8 mouse cellular contexts compared by ENCODE assay signal in genomic region chr4:43431690-43432089, GRCm38 (mm10). TPM values are rescaled to one million over a fixed set of nuclear protein-coding genes. Genes with fewer than 3 reads are reported as not detected.
DNase-seq lines count a peak whose midpoint lies in the region; ATAC-seq and TF ChIP-seq lines count a peak whose summit lies in the region.

No protein-coding gene starts in this region.

- no peaks in the 10 kb centered on the region; the same call in 1 of the 2 replicates for H3K4me1 ChIP-seq in embryonic facial prominence, embryonic 11.5 days (ENCODE audit: control insufficient read depth, insufficient read depth, low read length)
- peaks cover 2 to 8% of the 10 kb centered on the region in 2 experiments; a peak in 3 of 4 replicates for H3K4me1 ChIP-seq in heart, embryonic 14.5 days (ENCODE audit: control insufficient read depth in 2 of 2, insufficient read depth in 2 of 2, low read length in 2 of 2)
- H3K4me1 ChIP-seq in liver, embryonic 14.5 days (replicated peaks; ENCODE audit: control insufficient read depth in 2 of 2, insufficient read depth in 2 of 2, low read length in 1 of 2): no peaks in the 10 kb centered on the region
- H3K4me1 ChIP-seq in neural tube, embryonic 12.5 days: peaks cover 19% of the 10 kb centered on the region

- H3K36me3 ChIP-seq in embryonic facial prominence, embryonic 11.5 days (replicated peaks; ENCODE audit: control insufficient read depth, insufficient read depth, low read depth, low read length): no peaks in the 10 kb centered on the region
- peaks cover 1% of the 10 kb centered on the region; the same call in 1 of the 2 replicates for H3K36me3 ChIP-seq in heart, embryonic 14.5 days (ENCODE audit: control insufficient read depth, insufficient read depth, low read length)
- no peaks in the 10 kb centered on the region for H3K36me3 ChIP-seq in liver, embryonic 14.5 days (replicated peaks; ENCODE audit: control insufficient read depth, insufficient read depth, low read depth)
- H3K36me3 ChIP-seq in neural tube, embryonic 12.5 days: peaks cover 5% of the 10 kb centered on the region

- peaks cover 15% of the 10 kb centered on the region for H3K27me3 ChIP-seq in embryonic facial prominence, embryonic 11.5 days (ENCODE audit: control insufficient read depth, insufficient read depth, low read length)
- H3K27me3 ChIP-seq in heart, embryonic 14.5 days (ENCODE audit: control insufficient read depth, insufficient read depth, low read length): peaks cover 2% of the 10 kb centered on the region
- H3K27me3 ChIP-seq in liver, embryonic 14.5 days (ENCODE audit: control insufficient read depth, insufficient read depth, low read length): peaks cover 23% of the 10 kb centered on the region
- peaks cover 19% of the 10 kb centered on the region for H3K27me3 ChIP-seq in neural tube, embryonic 12.5 days (replicated peaks)

- ATAC-seq in embryonic facial prominence, embryonic 11.5 days (replicated peaks; ENCODE audit: insufficient number of reproducible peaks, low FRiP score, low TSS enrichment, low read depth): peak; percentile 17; the same call in 1 of the 2 replicates
- ATAC-seq in heart, embryonic 14.5 days (ENCODE audit: insufficient number of reproducible peaks, insufficient read depth, low FRiP score, low read depth): no peak
- ATAC-seq in liver, embryonic 14.5 days (ENCODE audit: insufficient read depth): no peak
- ATAC-seq in neural tube, embryonic 12.5 days (ENCODE audit: low FRiP score, low read depth): peak; percentile 18; the same call in 1 of the 2 replicates

- TF ChIP-seq CTCF in liver, embryonic 14.5 days (IDR thresholded peaks at IDR 0.05; ENCODE audit: low read depth): peak; percentile 90

- H3K27ac ChIP-seq in embryonic facial prominence, embryonic 11.5 days (replicated peaks; ENCODE audit: low read depth, low read length): no peak overlapping the region
- peak overlapping the region; percentile 59 to 76; a peak in 3 of 4 replicates for H3K27ac ChIP-seq in heart, embryonic 14.5 days (replicated peaks in 1 of 2; ENCODE audit: control insufficient read depth in 1 of 2, insufficient read depth in 1 of 2, low read depth in 2 of 2, low read length in 2 of 2)
- H3K27ac ChIP-seq in liver, embryonic 14.5 days: no peak overlapping the region
- peak overlapping the region; percentile 42; the same call in 1 of the 2 replicates for H3K27ac ChIP-seq in neural tube, embryonic 12.5 days

- no peaks in the 10 kb centered on the region for H3K9me3 ChIP-seq in embryonic facial prominence, embryonic 11.5 days (replicated peaks; ENCODE audit: control insufficient read depth, low read length)
- H3K9me3 ChIP-seq in heart, embryonic 14.5 days (ENCODE audit: control insufficient read depth, low read length): no peaks in the 10 kb centered on the region
- no peaks in the 10 kb centered on the region for H3K9me3 ChIP-seq in liver, embryonic 14.5 days (ENCODE audit: control insufficient read depth, low read length)
- H3K9me3 ChIP-seq in neural tube, embryonic 12.5 days: no peaks in the 10 kb centered on the region

- no peak overlapping the region for H3K4me3 ChIP-seq in embryonic facial prominence, embryonic 11.5 days (ENCODE audit: low read depth, low read length)
- no peak overlapping the region for H3K4me3 ChIP-seq in heart, embryonic 14.5 days (ENCODE audit: control insufficient read depth in 1 of 2, insufficient read depth in 1 of 2, low read depth in 1 of 2, low read length in 2 of 2)
- H3K4me3 ChIP-seq in liver, embryonic 14.5 days (ENCODE audit: insufficient read depth in 1 of 2, low read depth in 2 of 2, low read length in 2 of 2): no peak overlapping the region
- no peak overlapping the region for H3K4me3 ChIP-seq in neural tube, embryonic 12.5 days

- no peak overlapping the region for H3K4me2 ChIP-seq in embryonic facial prominence, embryonic 11.5 days (ENCODE audit: low read depth, low read length)
- no peak overlapping the region for H3K4me2 ChIP-seq in heart, embryonic 14.5 days (ENCODE audit: low read length)
- no peak overlapping the region for H3K4me2 ChIP-seq in liver, embryonic 14.5 days (ENCODE audit: low read depth)
- no peak overlapping the region for H3K4me2 ChIP-seq in neural tube, embryonic 12.5 days (replicated peaks)

- H3K9ac ChIP-seq in embryonic facial prominence, embryonic 11.5 days (replicated peaks; ENCODE audit: low read length): peak overlapping the region; percentile 22
- H3K9ac ChIP-seq in heart, embryonic 14.5 days (ENCODE audit: low read length): no peak overlapping the region
- no peak overlapping the region for H3K9ac ChIP-seq in liver, embryonic 14.5 days (replicated peaks)
- no peak overlapping the region for H3K9ac ChIP-seq in neural tube, embryonic 12.5 days

- TF ChIP-seq EP300 in liver, embryonic 14.5 days (IDR thresholded peaks at IDR 0.05; ENCODE audit: low read depth): no peak

- DNase-seq in CD4-positive, CD25-positive, alpha-beta regulatory T cell, adult 2 months (ENCODE audit: low read depth, low spot score): peak; percentile 90
- peak; percentile 92 for DNase-seq in adrenal gland, postnatal 14 days
- DNase-seq in embryonic facial prominence, embryonic 11.5 days (ENCODE audit: low spot score): peak; percentile 93
- DNase-seq in kidney, postnatal 10 days: peak; percentile 92
- DNase-seq in liver, embryonic 14.5 days (ENCODE audit: low read depth in 3 of 3, low spot score in 3 of 3): peak; percentile 58 to 69 (median 65)
- DNase-seq in telencephalon, adult 2 months (ENCODE audit: low read depth, low spot score): peak; percentile 71

- 8% methylated on average over 4 of the region's 4 CpGs for WGBS in embryonic facial prominence, embryonic 11.5 days
- WGBS in heart, embryonic 14.5 days: 5% methylated on average over 4 of the region's 4 CpGs
- 5% methylated on average over 4 of the region's 4 CpGs for WGBS in liver, embryonic 14.5 days (ENCODE audit: insufficient replicate concordance)
- 3% methylated on average over 4 of the region's 4 CpGs for WGBS in neural tube, embryonic 12.5 days

RNA-seq across cellular contexts. Expression of gene Fam166b, which starts 2.8 kb away (rescaled TPM):
- total RNA-seq in adrenal gland, postnatal 14 days (2021): not detected in 2 replicates
- 0.17 TPM in 1 of 2 replicates, not detected in the other for polyA plus RNA-seq in embryonic facial prominence, embryonic 11.5 days (2014; fragmentation: Nextera tagmentation; extraction: Ambion mirVana)
- 0.16 TPM in 1 of 2 replicates, not detected in the other for polyA plus RNA-seq in heart, embryonic 14.5 days (2014; fragmentation: Nextera tagmentation; extraction: Ambion mirVana)
- polyA plus RNA-seq in liver, embryonic 14.5 days (2012; rRNA removed): not detected in 2 replicates
- polyA plus RNA-seq in liver, embryonic 14.5 days (2014; fragmentation: Nextera tagmentation; extraction: Ambion mirVana): not detected in 2 replicates
- 0.34 TPM in 1 of 2 replicates, not detected in the other for polyA plus RNA-seq in neural tube, embryonic 12.5 days (2016; fragmentation: Nextera tagmentation; extraction: Ambion mirVana)

RNA-seq across cellular contexts. Expression of gene Tesk1, which starts 10.0 kb away (rescaled TPM):
- 53.9 and 59.0 TPM in 2 replicates for total RNA-seq in adrenal gland, postnatal 14 days (2021)
- 8.2 TPM in 2 replicates for polyA plus RNA-seq in embryonic facial prominence, embryonic 11.5 days (2014; fragmentation: Nextera tagmentation; extraction: Ambion mirVana)
- 8.9 and 9.4 TPM in 2 replicates for polyA plus RNA-seq in heart, embryonic 14.5 days (2014; fragmentation: Nextera tagmentation; extraction: Ambion mirVana)
- polyA plus RNA-seq in liver, embryonic 14.5 days (2012; rRNA removed): 3.3 and 4.0 TPM in 2 replicates
- polyA plus RNA-seq in liver, embryonic 14.5 days (2014; fragmentation: Nextera tagmentation; extraction: Ambion mirVana): 0.65 and 1.2 TPM in 2 replicates
- 14.9 and 15.4 TPM in 2 replicates for polyA plus RNA-seq in neural tube, embryonic 12.5 days (2016; fragmentation: Nextera tagmentation; extraction: Ambion mirVana)

RNA-seq across cellular contexts. Expression of gene Cd72, which starts 22.7 kb away (rescaled TPM):
- total RNA-seq in adrenal gland, postnatal 14 days (2021): 2.7 and 12.7 TPM in 2 replicates
- 2.4 and 2.7 TPM in 2 replicates for polyA plus RNA-seq in embryonic facial prominence, embryonic 11.5 days (2014; fragmentation: Nextera tagmentation; extraction: Ambion mirVana)
- 3.1 and 3.9 TPM in 2 replicates for polyA plus RNA-seq in heart, embryonic 14.5 days (2014; fragmentation: Nextera tagmentation; extraction: Ambion mirVana)
- polyA plus RNA-seq in liver, embryonic 14.5 days (2012; rRNA removed): 0.11 and 0.31 TPM in 2 replicates
- polyA plus RNA-seq in liver, embryonic 14.5 days (2014; fragmentation: Nextera tagmentation; extraction: Ambion mirVana): 0.74 and 0.95 TPM in 2 replicates
- 2.7 and 2.9 TPM in 2 replicates for polyA plus RNA-seq in neural tube, embryonic 12.5 days (2016; fragmentation: Nextera tagmentation; extraction: Ambion mirVana)

RNA-seq across cellular contexts. Expression of gene Rusc2, which starts 49.9 kb away (rescaled TPM):
- total RNA-seq in adrenal gland, postnatal 14 days (2021): 34.8 and 38.6 TPM in 2 replicates
- polyA plus RNA-seq in embryonic facial prominence, embryonic 11.5 days (2014; fragmentation: Nextera tagmentation; extraction: Ambion mirVana): 7.4 TPM in 2 replicates
- 6.4 and 10.9 TPM in 2 replicates for polyA plus RNA-seq in heart, embryonic 14.5 days (2014; fragmentation: Nextera tagmentation; extraction: Ambion mirVana)
- 0.50 and 0.81 TPM in 2 replicates for polyA plus RNA-seq in liver, embryonic 14.5 days (2012; rRNA removed)
- 0.28 and 0.81 TPM in 2 replicates for polyA plus RNA-seq in liver, embryonic 14.5 days (2014; fragmentation: Nextera tagmentation; extraction: Ambion mirVana)
- 52.7 and 53.3 TPM in 2 replicates for polyA plus RNA-seq in neural tube, embryonic 12.5 days (2016; fragmentation: Nextera tagmentation; extraction: Ambion mirVana)

RNA-seq across cellular contexts. Expression of gene Sit1, which starts 51.8 kb away (rescaled TPM):
- 0.59 and 1.3 TPM in 2 replicates for total RNA-seq in adrenal gland, postnatal 14 days (2021)
- not detected in 2 replicates for polyA plus RNA-seq in embryonic facial prominence, embryonic 11.5 days (2014; fragmentation: Nextera tagmentation; extraction: Ambion mirVana)
- polyA plus RNA-seq in heart, embryonic 14.5 days (2014; fragmentation: Nextera tagmentation; extraction: Ambion mirVana): not detected in 2 replicates
- polyA plus RNA-seq in liver, embryonic 14.5 days (2012; rRNA removed): 0.04 TPM in 1 of 2 replicates, not detected in the other
- not detected in 2 replicates for polyA plus RNA-seq in liver, embryonic 14.5 days (2014; fragmentation: Nextera tagmentation; extraction: Ambion mirVana)
- 0.17 TPM in 1 of 2 replicates, not detected in the other for polyA plus RNA-seq in neural tube, embryonic 12.5 days (2016; fragmentation: Nextera tagmentation; extraction: Ambion mirVana)

Comparison
In these comparisons a context has a peak if more than half of its experiments do, and no peak if none do; other contexts are left out.
1. ATAC-seq: peak in embryonic facial prominence, embryonic 11.5 days (single experiment) and neural tube, embryonic 12.5 days (single experiment); none in heart, embryonic 14.5 days (single experiment) and liver, embryonic 14.5 days (single experiment).
2. H3K27ac ChIP-seq: peak in heart, embryonic 14.5 days (2 of 2) and neural tube, embryonic 12.5 days (single experiment); none in embryonic facial prominence, embryonic 11.5 days (single experiment) and liver, embryonic 14.5 days (single experiment).
3. Peak in every context shown above with its lines, with median percentiles within 50 percentile points of each other: DNase-seq.